Mouse (Mus musculus) forebrain, embryonic 13.5 days (tissue): ENCODE results near the gene Gm17657. TPM values are rescaled to one million over a fixed set of nuclear protein-coding genes. Genes with fewer than 3 reads are reported as not detected.
"Not testable (repeated sequence)": the region's sequence is repeated elsewhere in the genome, so short reads cannot be mapped to it uniquely, and the experiment has no call there.

Experiments
- ATAC-seq: fragments of 200-750 bp; cut with Nextera tagmentation; 2 replicates; pipeline ENCODE4 v1.8.0; 2017
- H3K27ac ChIP-seq: fragments of 300-500 bp; sonication (generic); 2 replicates; pipeline ENCODE4 v1.5.1; 2015; ENCODE audit warnings: inconsistent platforms, mild to moderate bottlenecking, moderate library complexity
- H3K27me3 ChIP-seq: fragments of 300-500 bp; sonication (generic); 2 replicates; pipeline ENCODE4 v1.6.1; 2015; ENCODE audit warnings: mild to moderate bottlenecking, inconsistent platforms
- H3K36me3 ChIP-seq: fragments of 300-500 bp; sonication (generic); 2 replicates; pipeline ENCODE4 v1.6.1; 2015; ENCODE audit warnings: mild to moderate bottlenecking, inconsistent platforms; ENCODE audit not compliant: poor library complexity, severe bottlenecking
- H3K4me1 ChIP-seq: fragments of 300-500 bp; sonication (generic); 2 replicates; pipeline ENCODE4 v1.6.1; 2015; ENCODE audit warnings: inconsistent platforms
- H3K4me2 ChIP-seq: fragments of 300-500 bp; sonication (generic); 2 replicates; pipeline ENCODE4 v1.6.1; 2015; ENCODE audit warnings: inconsistent platforms, mild to moderate bottlenecking, moderate library complexity
- H3K4me3 ChIP-seq: fragments of 300-500 bp; sonication (generic); 2 replicates; pipeline ENCODE4 v1.5.1; 2015; ENCODE audit warnings: mild to moderate bottlenecking, inconsistent platforms
- H3K9ac ChIP-seq: fragments of 300-500 bp; sonication (generic); 2 replicates; pipeline ENCODE4 v1.6.1; 2015; ENCODE audit warnings: mild to moderate bottlenecking, inconsistent platforms
- H3K9me3 ChIP-seq: fragments of 300-500 bp; sonication (generic); replicated peaks from 2 replicates; pipeline ENCODE4 v1.6.1; 2016; ENCODE audit warnings: inconsistent platforms
- WGBS: fragments of 180-500 bp; shearing (Covaris S2); methylation state at CpG from one replicate; pipeline ENCODE4 v1.1.7; 2015; 5-methylcytosine and 5-hydroxymethylcytosine counted together
- polyA plus RNA-seq: library from polyadenylated mRNA; unstranded; fragments of >200 nt; fragmentation: Nextera tagmentation; extraction: Ambion mirVana; gene quantifications from 2 replicates; pipeline ENCODE4 v1.2.1, GENCODE M21; 2015

The Gm17657 gene
- polyA plus RNA-seq, 1 experiment from 2014 or later, result not detected

- H3K9me3 ChIP-seq, result no peaks in the 10 kb centered on the region
- H3K27me3 ChIP-seq, result 0 out of 2 replicates have a peak, but pooled peaks cover 4% of the 10 kb centered on the region
- no peak for ATAC-seq
- no peak overlapping the region for H3K9ac ChIP-seq
- H3K4me3 ChIP-seq, result no peak overlapping the region
- 87% methylated on average over 19 of the region's 19 CpGs for WGBS
- H3K36me3 ChIP-seq, result no peaks in the 10 kb centered on the region
- no peak overlapping the region for H3K27ac ChIP-seq
- no peak overlapping the region for H3K4me2 ChIP-seq
- no peaks in the 10 kb centered on the region for H3K4me1 ChIP-seq
These were observed 6.4 kb downstream of the Gm17657 start for GRCm38 (mm10) chr17:29542831-29543690.

GRCm38 (mm10) chr17:29541419-29541818 lies 8.0 kb downstream of the Gm17657 start:
- Histone ChIP-seq H3K9ac (no peak overlapping the region), H3K27me3 (no peaks in the 10 kb centered on the region), H3K9me3 (no peaks in the 10 kb centered on the region), H3K36me3 (no peaks in the 10 kb centered on the region), H3K4me1 (no peaks in the 10 kb centered on the region), H3K4me2 (no peak overlapping the region), H3K4me3 (no peak overlapping the region), H3K27ac (no peak overlapping the region)
- no peak for ATAC-seq
- WGBS, result 80% methylated on average over 14 of the region's 14 CpGs

- Histone ChIP-seq H3K27ac (no peak overlapping the region), H3K36me3 (no peaks in the 10 kb centered on the region), H3K27me3 (no peaks in the 10 kb centered on the region), H3K9ac (no peak overlapping the region), H3K4me1 (no peaks in the 10 kb centered on the region), H3K4me2 (no peak overlapping the region), H3K9me3 (no peaks in the 10 kb centered on the region), H3K4me3 (no peak overlapping the region)
- 94% methylated on average over 8 of the region's 8 CpGs for WGBS
- no peak for ATAC-seq
These were observed 9.0 kb downstream of the Gm17657 start for GRCm38 (mm10) chr17:29540426-29540825.

GRCm38 (mm10) chr17:29533866-29534265 lies 15.6 kb downstream of the Gm17657 start:
- Histone ChIP-seq H3K4me3 (no peak overlapping the region), H3K9me3 (no peaks in the 10 kb centered on the region), H3K27me3 (no peaks in the 10 kb centered on the region), H3K9ac (no peak overlapping the region), H3K36me3 (no peaks in the 10 kb centered on the region), H3K27ac (no peak overlapping the region), H3K4me1 (peaks cover 5% of the 10 kb centered on the region; the same call in 1 of the 2 replicates), H3K4me2 (no peak overlapping the region)
- ATAC-seq, result no peak
- 90% methylated on average over 11 of the region's 11 CpGs for WGBS

GRCm38 (mm10) chr17:29531757-29532384 lies 17.6 kb downstream of the Gm17657 start:
- H3K4me3 ChIP-seq, result no peak overlapping the region
- 52% methylated on average over 10 of the region's 10 CpGs for WGBS
- peak overlapping the region; percentile 12; the same call in 1 of the 2 replicates for H3K4me2 ChIP-seq
- no peaks in the 10 kb centered on the region for H3K27me3 ChIP-seq
- no peaks in the 10 kb centered on the region for H3K36me3 ChIP-seq
- H3K9me3 ChIP-seq, result no peaks in the 10 kb centered on the region
- no peak overlapping the region for H3K9ac ChIP-seq
- no peak for ATAC-seq
- H3K27ac ChIP-seq, result no peak overlapping the region
- peaks cover 5% of the 10 kb centered on the region; the same call in 1 of the 2 replicates for H3K4me1 ChIP-seq

GRCm38 (mm10) chr17:29531278-29531677 lies 18.2 kb downstream of the Gm17657 start:
- H3K9ac ChIP-seq, result no peak overlapping the region
- no peaks in the 10 kb centered on the region for H3K27me3 ChIP-seq
- no peak overlapping the region for H3K27ac ChIP-seq
- no peak overlapping the region for H3K4me2 ChIP-seq
- no peaks in the 10 kb centered on the region for H3K36me3 ChIP-seq
- no peak for ATAC-seq
- H3K4me3 ChIP-seq, result no peak overlapping the region
- H3K9me3 ChIP-seq, result no peaks in the 10 kb centered on the region
- peaks cover 5% of the 10 kb centered on the region; the same call in 1 of the 2 replicates for H3K4me1 ChIP-seq
- 77% methylated on average over 9 of the region's 9 CpGs for WGBS

GRCm38 (mm10) chr17:29530508-29530907 lies 18.9 kb downstream of the Gm17657 start:
- ATAC-seq, result no peak
- Histone ChIP-seq H3K27me3 (no peaks in the 10 kb centered on the region), H3K27ac (no peak overlapping the region), H3K4me2 (no peak overlapping the region), H3K9me3 (no peaks in the 10 kb centered on the region; the same call in 1 of the 2 replicates), H3K4me1 (peaks cover 5% of the 10 kb centered on the region; the same call in 1 of the 2 replicates), H3K4me3 (no peak overlapping the region), H3K9ac (no peak overlapping the region), H3K36me3 (no peaks in the 10 kb centered on the region)
- 86% methylated on average over 6 of the region's 6 CpGs for WGBS

GRCm38 (mm10) chr17:29528568-29529187 lies 20.8 kb downstream of the Gm17657 start:
- no peak for ATAC-seq
- H3K4me3 ChIP-seq, result no peak overlapping the region
- peaks cover 5% of the 10 kb centered on the region; the same call in 1 of the 2 replicates for H3K4me1 ChIP-seq
- no peak overlapping the region for H3K4me2 ChIP-seq
- 87% methylated on average over 8 of the region's 8 CpGs for WGBS
- H3K27ac ChIP-seq, result no peak overlapping the region
- H3K27me3 ChIP-seq, result no peaks in the 10 kb centered on the region
- H3K9ac ChIP-seq, result no peak overlapping the region
- H3K36me3 ChIP-seq, result no peaks in the 10 kb centered on the region
- H3K9me3 ChIP-seq, result no peaks in the 10 kb centered on the region; the same call in 1 of the 2 replicates

GRCm38 (mm10) chr17:29525613-29526012 lies 23.8 kb downstream of the Gm17657 start:
- WGBS, result 77% methylated on average over 2 of the region's 2 CpGs
- Histone ChIP-seq H3K9me3 (no peaks in the 10 kb centered on the region; the same call in 1 of the 2 replicates), H3K4me1 (no peaks in the 10 kb centered on the region), H3K4me2 (no peak overlapping the region), H3K27me3 (no peaks in the 10 kb centered on the region), H3K36me3 (no peaks in the 10 kb centered on the region), H3K27ac (no peak overlapping the region), H3K9ac (no peak overlapping the region), H3K4me3 (no peak overlapping the region)
- ATAC-seq, result no peak

- no peak overlapping the region for H3K27ac ChIP-seq
- no peak for ATAC-seq
These were observed 29.7 kb downstream of the Gm17657 start for GRCm38 (mm10) chr17:29519731-29520130.

GRCm38 (mm10) chr17:29518665-29519064 lies 30.8 kb downstream of the Gm17657 start:
- not testable (repeated sequence) for H3K36me3 ChIP-seq

More at GRCm38 (mm10) chr17:29519731-29520130, 29.7 kb downstream of the Gm17657 start:
- Histone ChIP-seq H3K27me3 (no peaks in the 10 kb centered on the region), H3K9me3 (no peaks in the 10 kb centered on the region), H3K9ac (no peak overlapping the region), H3K4me2 (no peak overlapping the region), H3K4me3 (no peak overlapping the region), H3K4me1 (no peaks in the 10 kb centered on the region), H3K36me3 (no peaks in the 10 kb centered on the region)
- 83% methylated on average over 8 of the region's 8 CpGs for WGBS

GRCm38 (mm10) chr17:29514435-29514834 lies 35.0 kb downstream of the Gm17657 start:
- H3K9me3 ChIP-seq, result no peaks in the 10 kb centered on the region
- 3% methylated on average over 11 of the region's 11 CpGs for WGBS
- no peaks in the 10 kb centered on the region for H3K27me3 ChIP-seq
- no peak overlapping the region for H3K4me3 ChIP-seq
- no peak overlapping the region for H3K27ac ChIP-seq
- no peaks in the 10 kb centered on the region for H3K4me1 ChIP-seq
- H3K4me2 ChIP-seq, result no peak overlapping the region
- ATAC-seq, result peak; percentile 57; the same call in 1 of the 2 replicates
- H3K9ac ChIP-seq, result no peak overlapping the region
- H3K36me3 ChIP-seq, result no peaks in the 10 kb centered on the region

More at GRCm38 (mm10) chr17:29518665-29519064, 30.8 kb downstream of the Gm17657 start:
- not testable (repeated sequence) for H3K9me3 ChIP-seq, H3K4me3 ChIP-seq, H3K27ac ChIP-seq, H3K9ac ChIP-seq, ATAC-seq, H3K4me1 ChIP-seq, H3K4me2 ChIP-seq, H3K27me3 ChIP-seq
- 93% methylated on average over 5 of the region's 5 CpGs for WGBS
